Mouse (Mus musculus): ENCODE measurements around the gene Olfr1039. TPM values are rescaled to one million over a fixed set of nuclear protein-coding genes. Genes with fewer than 3 reads are reported as not detected.
"Not testable (repeated sequence)": the region's sequence is repeated elsewhere in the genome, so short reads cannot be mapped to it uniquely, and the experiment has no call there.

Olfr1039 gene
- not detected for polyA plus RNA-seq (2021)

GRCm38 (mm10) chr2:86135828-86136227, at the start of gene Olfr1039:
TSS of gene Olfr1039 (minus strand) at chr2:86135928.
- in situ Hi-C loops (cut with MboI; ENCODE audit: low pct_unique_long_range_greater_than_20kb), result no loop called here
- DNase-seq (ENCODE audit: low read depth, low spot score), result no peak
- POLR2A ChIA-PET, result no interaction called here
- CTCF ChIA-PET, result no interaction called here
- H3K27me3 ChIP-seq, result no peaks in the 10 kb centered on the region
- TF ChIP-seq CTCF (IDR thresholded peaks at IDR 0.05), result no peak
- ATAC-seq, result no peak

GRCm38 (mm10) chr2:86179950-86180349, 44.2 kb upstream of the Olfr1039 start:
- no peak for TF ChIP-seq CTCF (IDR thresholded peaks at IDR 0.05)
- ATAC-seq (no peak), DNase-seq (ENCODE audit: low read depth, low spot score) (no peak)
- no peaks in the 10 kb centered on the region for H3K27me3 ChIP-seq
- in situ Hi-C loops (cut with MboI; ENCODE audit: low pct_unique_long_range_greater_than_20kb), result no loop called here
- CTCF ChIA-PET, result no interaction called here
- POLR2A ChIA-PET, result no interaction called here

DNA sequence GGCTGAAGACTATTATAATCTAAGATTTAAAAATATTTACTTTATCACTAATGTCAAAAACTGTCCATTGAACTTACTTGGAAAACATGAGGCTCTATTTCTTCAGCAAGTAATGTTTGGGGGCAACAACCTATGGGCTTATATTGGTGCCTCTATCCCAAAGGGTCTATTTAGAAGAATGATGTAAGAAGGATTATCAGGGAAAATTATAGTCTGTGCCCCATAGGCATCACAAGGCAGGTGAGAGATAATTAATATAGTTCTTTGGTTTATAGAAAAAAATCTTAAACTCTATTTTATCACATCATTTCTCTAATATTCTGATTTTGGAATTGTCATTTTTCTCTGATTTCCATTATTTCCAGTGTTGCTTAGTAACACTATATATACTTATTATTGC, 42.0 kb upstream of the Olfr1039 start, which contains the start of gene Olfr1044:
Olfr1044 (minus strand) TSS at position 101 of the 400 bp plus-strand sequence.
- CTCF ChIA-PET, result no interaction called here
- DNase-seq (ENCODE audit: low read depth, low spot score), result no peak
- POLR2A ChIA-PET, result no interaction called here
- ATAC-seq, result no peak
- TF ChIP-seq CTCF (IDR thresholded peaks at IDR 0.05), result no peak
- in situ Hi-C loops (cut with MboI; ENCODE audit: low pct_unique_long_range_greater_than_20kb), result no loop called here
- H3K27me3 ChIP-seq, result no peaks in the 10 kb centered on the region

DNA sequence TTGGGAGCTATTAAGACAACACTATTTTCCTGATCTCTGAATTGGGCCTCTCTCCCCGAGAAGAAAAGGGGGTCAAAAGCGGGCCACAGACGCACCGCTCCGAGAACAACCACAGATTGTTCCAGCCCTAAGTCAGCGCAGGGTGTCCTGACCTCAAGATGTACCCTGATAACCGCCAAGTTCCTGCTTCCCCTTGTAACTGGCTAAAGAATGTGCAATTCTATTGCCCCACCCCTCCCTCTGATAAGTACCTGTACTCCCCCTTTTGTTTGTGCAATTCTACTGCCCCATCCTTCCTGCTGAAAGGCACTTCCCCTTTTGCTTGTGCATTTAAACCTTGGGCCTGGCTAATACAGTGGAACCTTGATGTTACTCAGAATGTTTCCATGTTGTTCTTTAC, 39.7 kb upstream of the Olfr1039 start:
- ATAC-seq; in situ Hi-C loops (cut with MboI; ENCODE audit: low pct_unique_long_range_greater_than_20kb); POLR2A ChIA-PET: not testable (repeated sequence)

GRCm38 (mm10) chr2:86167422-86167821, 31.7 kb upstream of the Olfr1039 start, which contains the start of gene Olfr1043:
TSS of gene Olfr1043 (minus strand) at chr2:86167522.
- ATAC-seq (no peak), DNase-seq (ENCODE audit: low read depth, low spot score) (no peak)
- in situ Hi-C loops (cut with MboI; ENCODE audit: low pct_unique_long_range_greater_than_20kb), result no loop called here
- TF ChIP-seq CTCF (IDR thresholded peaks at IDR 0.05), result no peak
- ChIA-PET POLR2A (no interaction called here), CTCF (no interaction called here)
- no peaks in the 10 kb centered on the region for H3K27me3 ChIP-seq

More for the DNA sequence above, 39.7 kb upstream of the Olfr1039 start:
- CTCF ChIA-PET; H3K27me3 ChIP-seq; DNase-seq (ENCODE audit: low read depth, low spot score): not testable (repeated sequence)

DNA sequence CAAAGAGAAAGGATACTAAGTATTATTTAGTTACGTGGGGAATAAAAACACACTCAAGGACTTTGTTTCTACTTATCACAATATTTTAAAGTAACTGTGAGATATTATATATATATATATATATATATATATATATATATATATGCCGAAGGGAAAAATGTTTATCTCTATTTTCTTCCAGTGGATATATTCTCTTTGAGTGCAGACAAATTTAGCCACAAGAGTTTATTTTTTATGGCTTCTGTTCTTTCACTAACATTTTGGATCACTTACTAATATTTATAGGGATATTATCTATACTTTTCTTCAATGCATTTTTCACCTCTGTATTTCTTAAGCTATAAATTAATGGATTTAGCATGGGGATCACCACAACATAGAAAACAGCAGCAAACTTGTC, 26.0 kb upstream of the Olfr1039 start, which contains the start of gene Olfr1042:
Olfr1042 (minus strand) TSS at position 101 of the 400 bp plus-strand sequence.
- H3K27me3 ChIP-seq, result no peaks in the 10 kb centered on the region

DNA sequence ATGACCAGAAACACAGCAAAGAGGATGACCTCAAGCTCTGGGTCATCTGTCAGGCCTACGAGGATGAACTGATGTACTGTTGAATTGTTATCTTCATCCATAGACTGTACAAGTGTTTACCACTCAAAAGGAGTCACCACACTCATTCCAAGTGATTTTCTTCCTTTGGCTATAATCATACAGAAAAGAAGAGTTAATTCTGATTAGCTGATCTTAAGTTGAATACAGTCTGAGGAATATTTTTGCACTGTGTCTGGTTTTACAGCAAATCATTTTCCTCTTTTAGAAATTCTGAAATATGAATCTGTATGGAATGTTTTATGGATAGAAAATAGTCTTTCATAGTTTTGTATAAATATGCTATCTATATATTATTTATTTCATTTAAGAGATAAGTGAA, 10.9 kb upstream of the Olfr1039 start, which contains the start of gene Olfr1040:
Olfr1040 (minus strand) TSS at position 101 of the 400 bp plus-strand sequence.
- ChIA-PET POLR2A (no interaction called here), CTCF (no interaction called here)
- DNase-seq (ENCODE audit: low read depth, low spot score) (no peak), ATAC-seq (no peak)
- in situ Hi-C loops (cut with MboI; ENCODE audit: low pct_unique_long_range_greater_than_20kb), result no loop called here
- H3K27me3 ChIP-seq, result no peaks in the 10 kb centered on the region
- TF ChIP-seq CTCF (IDR thresholded peaks at IDR 0.05), result no peak

More for the DNA sequence above, 26.0 kb upstream of the Olfr1039 start, which contains the start of gene Olfr1042:
- ATAC-seq (no peak), DNase-seq (ENCODE audit: low read depth, low spot score) (no peak)
- in situ Hi-C loops (cut with MboI; ENCODE audit: low pct_unique_long_range_greater_than_20kb), result no loop called here
- POLR2A ChIA-PET, result no interaction called here
- no peak for TF ChIP-seq CTCF (IDR thresholded peaks at IDR 0.05)
- CTCF ChIA-PET, result no interaction called here

DNA sequence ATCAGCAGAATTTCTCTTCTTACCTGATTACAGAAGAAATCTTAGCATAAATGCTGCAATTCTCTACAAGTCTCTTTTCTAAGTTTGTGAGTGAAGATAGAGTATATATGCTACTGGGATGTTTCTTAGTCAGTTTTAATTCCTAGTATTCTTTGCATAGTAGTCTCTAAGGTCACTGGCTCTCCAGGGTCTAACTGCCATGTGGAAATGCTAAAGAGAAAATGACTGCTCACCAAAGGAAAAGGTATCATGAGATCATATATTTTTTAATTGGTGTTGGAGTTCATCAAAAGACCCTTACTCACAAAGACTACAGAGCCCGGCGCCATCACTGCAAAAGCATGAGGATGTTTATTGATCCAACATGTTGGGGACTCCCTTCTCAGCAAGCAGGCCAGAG, 48.4 kb downstream of the Olfr1039 start, which contains the start of gene Olfr1037:
Olfr1037 (minus strand) TSS at position 101 of the 400 bp plus-strand sequence.
- POLR2A ChIA-PET, result no interaction called here
- H3K27me3 ChIP-seq, result no peaks in the 10 kb centered on the region
- CTCF ChIA-PET, result no interaction called here
- TF ChIP-seq CTCF (IDR thresholded peaks at IDR 0.05), result no peak
- ATAC-seq (no peak), DNase-seq (ENCODE audit: low read depth, low spot score) (no peak)
- in situ Hi-C loops (cut with MboI; ENCODE audit: low pct_unique_long_range_greater_than_20kb), result no loop called here

- H3K27me3 ChIP-seq; in situ Hi-C loops (cut with MboI; ENCODE audit: low pct_unique_long_range_greater_than_20kb); POLR2A ChIA-PET; DNase-seq (ENCODE audit: low read depth, low spot score); ATAC-seq; CTCF ChIA-PET: not testable (repeated sequence)
Measured at GRCm38 (mm10) chr2:86080478-86080877, 55.2 kb downstream of the Olfr1039 start.

Other genes starting within 250 kb of the Olfr1039 start
- not detected for gene Olfr1024, start 230.9 kb downstream of the Olfr1039 start, polyA plus RNA-seq (2021)
- gene Olfr1025-ps1, start 220.7 kb downstream of the Olfr1039 start, polyA plus RNA-seq (2021), result not detected
- not detected for gene Olfr1026, start 214.4 kb downstream of the Olfr1039 start, polyA plus RNA-seq (2021)
- gene Olfr1028, start 185.5 kb downstream of the Olfr1039 start, polyA plus RNA-seq (2021), result not detected
- gene Olfr1029, start 162.0 kb downstream of the Olfr1039 start, polyA plus RNA-seq (2021), result not detected
- gene Olfr1030, start 156.7 kb downstream of the Olfr1039 start, polyA plus RNA-seq (2021), result not detected
- gene Olfr1031, start 145.6 kb downstream of the Olfr1039 start, polyA plus RNA-seq (2021), result not detected
- gene Olfr1032, start 130.4 kb downstream of the Olfr1039 start, polyA plus RNA-seq (2021), result not detected
- gene Olfr1033, start 115.3 kb downstream of the Olfr1039 start, polyA plus RNA-seq (2021), result not detected
- not detected for gene Olfr1034, start 90.1 kb downstream of the Olfr1039 start, polyA plus RNA-seq (2021)
- gene Olfr1036, start 61.9 kb downstream of the Olfr1039 start, polyA plus RNA-seq (2021), result not detected
- not detected for gene Olfr1037, start 48.5 kb downstream of the Olfr1039 start, polyA plus RNA-seq (2021)
- not detected for gene Olfr1040, start 10.8 kb upstream of the Olfr1039 start, polyA plus RNA-seq (2021)
- gene Olfr1042, start 25.9 kb upstream of the Olfr1039 start, polyA plus RNA-seq (2021), result not detected
- gene Olfr1043, start 31.6 kb upstream of the Olfr1039 start, polyA plus RNA-seq (2021), result not detected
- gene Olfr1044, start 41.9 kb upstream of the Olfr1039 start, polyA plus RNA-seq (2021), result not detected
- not detected for gene Olfr52, start 49.8 kb upstream of the Olfr1039 start, polyA plus RNA-seq (2021)
- not detected for gene Olfr1045, start 67.1 kb upstream of the Olfr1039 start, polyA plus RNA-seq (2021)
- not detected for gene Olfr1046, start 83.4 kb upstream of the Olfr1039 start, polyA plus RNA-seq (2021)
- gene Olfr1047, start 95.5 kb upstream of the Olfr1039 start, polyA plus RNA-seq (2021), result not detected
- gene Olfr1048, start 104.4 kb upstream of the Olfr1039 start, polyA plus RNA-seq (2021), result not detected
- gene Olfr1049, start 122.4 kb upstream of the Olfr1039 start, polyA plus RNA-seq (2021), result not detected
- not detected for gene Olfr1051, start 143.2 kb upstream of the Olfr1039 start, polyA plus RNA-seq (2021)
- gene Olfr1052, start 156.5 kb upstream of the Olfr1039 start, polyA plus RNA-seq (2021), result not detected
- gene Olfr1053, start 179.4 kb upstream of the Olfr1039 start, polyA plus RNA-seq (2021), result not detected
- not detected for gene Olfr1054, start 199.5 kb upstream of the Olfr1039 start, polyA plus RNA-seq (2021)
- gene Olfr1055, start 214.4 kb upstream of the Olfr1039 start, polyA plus RNA-seq (2021), result not detected
- gene Olfr1056, start 226.5 kb upstream of the Olfr1039 start, polyA plus RNA-seq (2021), result not detected
- not detected for gene Olfr1057, start 242.5 kb upstream of the Olfr1039 start, polyA plus RNA-seq (2021)

Data from Patski (cell line).